Mouse (Mus musculus): ENCODE data around the gene Ms4a12.

DNA sequence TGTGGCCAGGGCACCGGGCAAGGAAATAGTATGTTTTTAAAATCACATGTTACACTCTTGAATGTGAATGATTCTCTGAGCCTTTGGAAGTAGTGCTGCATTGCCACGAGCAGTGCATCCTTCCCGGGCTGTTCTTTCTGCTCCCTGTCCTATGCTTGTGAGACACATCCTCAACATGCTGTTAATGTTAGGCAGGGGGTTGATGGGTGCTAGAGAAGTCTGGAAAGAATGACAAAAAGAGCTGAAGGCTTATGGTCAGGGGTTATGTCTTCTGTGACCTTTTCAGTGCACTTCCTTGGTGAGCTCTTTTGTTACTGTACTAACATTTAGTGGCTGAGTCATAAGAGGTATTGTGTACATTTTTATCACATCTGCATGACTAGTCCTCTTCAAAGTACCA, 48.0 kb upstream of the Ms4a12 start:
- no peak for TF ChIP-seq CTCF (IDR thresholded peaks at IDR 0.05; ENCODE audit: control insufficient read depth, insufficient read depth, insufficient read length)
- no peak for TF ChIP-seq MAX (IDR thresholded peaks at IDR 0.05)
- TF ChIP-seq CEBPB (IDR thresholded peaks at IDR 0.05; ENCODE audit: low read depth): no peak
- no peak for TF ChIP-seq USF1 (IDR thresholded peaks at IDR 0.05; ENCODE audit: low read depth)
- no peak for TF ChIP-seq MYOD1 (IDR thresholded peaks at IDR 0.05; ENCODE audit: control insufficient read depth, insufficient read length, low read depth)
- TF ChIP-seq FOSL1 (IDR thresholded peaks at IDR 0.05; ENCODE audit: insufficient read depth, low read length, poor library complexity, severe bottlenecking): no peak
- no peak for TF ChIP-seq MYOG (IDR thresholded peaks at IDR 0.05; ENCODE audit: control insufficient read depth, extremely low read depth, insufficient read length)

All from C2C12 (cell line).